In genomic region chr6:135324686-135325300, GRCm38 (mm10) we compare ENCODE assay signal across 15 mouse cellular contexts. TPM values are rescaled to one million over a fixed set of nuclear protein-coding genes. Genes with fewer than 3 reads are reported as not detected.
DNase-seq lines count a peak whose midpoint lies in the region; ATAC-seq lines count a peak whose summit lies in the region.
"Had no signal": no experiment of that assay in that cellular context is flagged by ENCODE, and none has a peak within 500 bp of the region (broad histone marks: within the 10 kb centered on the region; RNA-seq: fewer than 3 reads in every experiment).

No protein-coding gene starts in this region.

- H3K4me3 ChIP-seq in midbrain, embryonic 10.5 days = no peak overlapping the region
- no peak overlapping the region for H3K4me3 ChIP-seq in heart, embryonic 11.5 days (ENCODE audit: low read depth, low read length)
- H3K4me3 ChIP-seq: heart, embryonic 15.5 days had no signal

- no peaks in the 10 kb centered on the region for H3K9me3 ChIP-seq in midbrain, embryonic 10.5 days (replicated peaks)
- no peaks in the 10 kb centered on the region for H3K9me3 ChIP-seq in heart, embryonic 11.5 days (replicated peaks; ENCODE audit: control insufficient read depth, low read length)
- H3K9me3 ChIP-seq: heart, embryonic 15.5 days had no signal

- peak; percentile 32 for ATAC-seq in megakaryocyte progenitor cell, adult 5-6 weeks (replicated peaks; ENCODE audit: poor library complexity)
- ATAC-seq in heart, embryonic 11.5 days (replicated peaks; ENCODE audit: insufficient number of reproducible peaks, low FRiP score, low TSS enrichment) = no peak

- peak; percentile 16 to 20 for DNase-seq in spleen, postnatal 36 days (ENCODE audit: low spot score in 2 of 2)
- DNase-seq in spleen, postnatal 10 days (ENCODE audit: low spot score in 2 of 2) = no peak
- peak; percentile 7 for DNase-seq in induced T-regulatory cell, adult 2 months (ENCODE audit: low read depth)
- peak; percentile 35 for DNase-seq in thymus, postnatal 4 days
- no peak for DNase-seq in midbrain, embryonic 10.5 days (ENCODE audit: low spot score)
- no peak for DNase-seq in testis, postnatal 14 days (ENCODE audit: low spot score)
- DNase-seq: left cerebral cortex, postnatal 4 days had no signal

- no peaks in the 10 kb centered on the region for H3K36me3 ChIP-seq in midbrain, embryonic 10.5 days
- H3K36me3 ChIP-seq in heart, embryonic 11.5 days (ENCODE audit: control insufficient read depth, insufficient read depth, low read length) = no peaks in the 10 kb centered on the region
- H3K36me3 ChIP-seq: heart, embryonic 15.5 days had no signal

- WGBS in midbrain, embryonic 10.5 days = 87% methylated on average over 9 of the region's 9 CpGs
- 71% methylated on average over 9 of the region's 9 CpGs for WGBS in heart, embryonic 11.5 days (ENCODE audit: insufficient replicate concordance)

- no peak overlapping the region for H3K9ac ChIP-seq in heart, embryonic 11.5 days (ENCODE audit: low read depth, low read length)
- H3K9ac ChIP-seq: heart, embryonic 15.5 days had no signal

- H3K27me3 ChIP-seq in midbrain, embryonic 10.5 days (ENCODE audit: low read depth, poor library complexity, severe bottlenecking) = no peaks in the 10 kb centered on the region
- no peaks in the 10 kb centered on the region for H3K27me3 ChIP-seq in heart, embryonic 11.5 days (ENCODE audit: control insufficient read depth, insufficient read depth, low read length)
- H3K27me3 ChIP-seq: heart, embryonic 15.5 days had no signal

- H3K27ac ChIP-seq in midbrain, embryonic 10.5 days (replicated peaks) = no peak overlapping the region
- H3K27ac ChIP-seq in heart, embryonic 11.5 days (ENCODE audit: low read depth, low read length) = no peak overlapping the region
- H3K27ac ChIP-seq: heart, embryonic 15.5 days had no signal

- H3K4me1 ChIP-seq in midbrain, embryonic 10.5 days = peaks cover 15% of the 10 kb centered on the region
- peaks cover 7% of the 10 kb centered on the region; the same call in 1 of the 2 replicates for H3K4me1 ChIP-seq in heart, embryonic 11.5 days (ENCODE audit: control insufficient read depth, insufficient read depth, low read length)

- H3K4me2 ChIP-seq in heart, embryonic 11.5 days = no peak overlapping the region
- H3K4me2 ChIP-seq: heart, embryonic 15.5 days had no signal

RNA-seq across cellular contexts. Expression of gene Pbp2, which starts 14.6 kb away (rescaled TPM):
- total RNA-seq in megakaryocyte progenitor cell, adult 5-6 weeks (2015) = not detected in 2 replicates
- total RNA-seq in megakaryocyte progenitor cell, adult 5-6 weeks (2017) = not detected in 2 replicates
- polyA plus RNA-seq in midbrain, embryonic 10.5 days (2016; fragmentation: Nextera tagmentation; extraction: Ambion mirVana) = not detected in 2 replicates
- polyA plus RNA-seq in heart, embryonic 11.5 days (2014; fragmentation: Nextera tagmentation; extraction: Ambion mirVana) = not detected in 2 replicates
- total RNA-seq: gastrocnemius, adult 18-20 months; left cerebral cortex, postnatal 4 days; monocyte, adult 5-6 weeks had no signal
- polyA plus RNA-seq: inflammation-experienced regulatory T-cells, adult 6 months; liver, embryonic 16.5 days; spleen, adult 2 months had no signal

RNA-seq across cellular contexts. Expression of gene Emp1, which starts 37.6 kb away (rescaled TPM):
- total RNA-seq in megakaryocyte progenitor cell, adult 5-6 weeks (2015) = 0.64 and 0.74 TPM in 2 replicates
- 0.75 and 1.1 TPM in 2 replicates for total RNA-seq in megakaryocyte progenitor cell, adult 5-6 weeks (2017)
- 8.5 and 11.3 TPM in 2 replicates for polyA plus RNA-seq in midbrain, embryonic 10.5 days (2016; fragmentation: Nextera tagmentation; extraction: Ambion mirVana)
- polyA plus RNA-seq in heart, embryonic 11.5 days (2014; fragmentation: Nextera tagmentation; extraction: Ambion mirVana) = 7.7 and 10.0 TPM in 2 replicates

Comparison
In these comparisons a context has a peak if more than half of its experiments do, and no peak if none do; other contexts are left out.
1. DNase-seq: peak in spleen, postnatal 36 days (2 of 2), induced T-regulatory cell, adult 2 months (single experiment) and thymus, postnatal 4 days (single experiment); none in spleen, postnatal 10 days (0 of 2), midbrain, embryonic 10.5 days (single experiment) and testis, postnatal 14 days (single experiment).